Mouse (Mus musculus): ENCODE data around the gene Nectin4.
A peak's percentile ranks its signal among the peaks of the same experiment; 100 is the strongest.
"Not testable (repeated sequence)": the region's sequence is repeated elsewhere in the genome, so short reads cannot be mapped to it uniquely, and the experiment has no call there.

The Nectin4 gene

GRCm38 (mm10) chr1:171369845-171370556 lies at the start of gene Nectin4:
Nectin4 (plus strand) TSS chr1:171370099.
- no peak for DNase-seq (ENCODE audit: low spot score in 2 of 2)

DNA sequence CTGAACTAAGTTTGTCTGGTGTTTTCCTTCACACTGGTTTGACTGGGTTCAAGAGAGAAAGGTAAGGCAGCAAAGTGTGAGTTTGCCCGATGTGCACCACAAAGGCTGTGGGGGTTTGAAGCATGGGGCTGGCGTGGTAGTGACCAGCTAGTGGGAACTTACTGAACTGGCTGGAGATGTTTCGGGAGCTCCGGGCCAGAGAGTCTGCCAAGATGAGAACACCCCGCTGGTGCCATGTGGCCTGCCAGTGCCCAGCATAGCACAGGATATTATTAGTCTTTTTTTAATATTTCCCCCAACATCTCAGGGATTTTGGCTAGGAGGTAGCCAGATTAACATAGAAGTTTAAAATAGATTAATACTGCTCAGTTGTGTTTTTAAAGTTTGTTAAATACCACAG lies 49.7 kb upstream of the Nectin4 start:
- no peak for DNase-seq (ENCODE audit: low spot score in 2 of 2)

DNA sequence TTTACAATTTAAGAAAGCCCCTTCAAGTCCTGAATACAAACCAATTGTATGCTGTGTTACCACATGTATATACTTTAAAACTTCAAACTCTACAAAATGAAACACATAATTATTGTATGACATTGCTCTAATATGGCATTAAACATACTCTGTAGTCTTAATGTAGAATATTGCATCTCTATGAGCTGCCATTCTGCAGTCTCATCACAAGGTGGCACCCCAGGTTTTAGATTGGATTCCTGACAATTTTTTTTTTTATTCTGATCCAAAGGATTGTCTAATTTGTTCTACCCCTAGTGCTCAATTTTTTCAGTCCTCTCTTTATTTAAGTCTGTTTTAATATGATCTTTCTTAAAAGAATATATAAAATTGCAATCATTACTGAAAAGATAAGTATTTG lies 48.5 kb upstream of the Nectin4 start:
- DNase-seq (ENCODE audit: low spot score in 2 of 2): no peak

GRCm38 (mm10) chr1:171322012-171322411 lies 47.9 kb upstream of the Nectin4 start:
- DNase-seq (ENCODE audit: low spot score in 2 of 2): no peak

DNA sequence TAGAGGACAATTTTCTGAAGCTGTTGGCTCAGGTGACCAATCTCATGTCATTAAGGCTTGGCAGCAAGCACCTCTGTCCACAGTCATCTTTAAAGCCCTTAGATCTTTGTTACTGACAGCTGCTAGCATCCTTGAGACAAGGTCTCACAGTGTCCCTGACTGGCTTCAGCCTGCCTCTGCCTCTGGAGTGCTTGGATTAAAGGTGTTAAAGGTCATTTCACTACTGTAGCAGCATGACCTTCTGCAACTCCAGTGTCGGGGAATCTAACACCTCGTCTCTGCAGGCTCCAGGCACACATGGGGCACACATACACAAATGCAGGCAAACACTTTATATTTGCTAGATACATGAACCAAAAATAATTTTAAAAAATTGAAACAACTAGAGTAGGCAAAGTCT lies 44.3 kb upstream of the Nectin4 start:
- no peak for DNase-seq (ENCODE audit: low spot score in 2 of 2)

DNA sequence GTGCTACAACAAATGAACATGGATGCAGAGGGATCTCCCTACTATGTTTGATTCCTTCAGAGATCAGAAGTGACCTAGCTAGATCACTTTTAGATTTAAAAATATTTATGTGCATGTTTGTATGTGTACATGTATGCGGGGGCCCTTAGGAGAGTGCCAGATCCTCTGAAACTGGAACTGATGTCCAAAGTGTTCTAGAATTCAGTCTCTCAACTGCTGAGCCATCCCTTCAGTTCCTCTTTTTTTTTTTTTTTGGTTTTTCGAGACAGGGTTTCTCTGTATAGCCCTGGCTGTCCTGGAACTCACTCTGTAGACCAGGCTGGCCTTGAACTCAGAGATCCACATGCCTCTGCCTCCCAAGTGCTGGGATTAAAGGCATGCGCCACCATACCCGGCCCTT lies 43.3 kb upstream of the Nectin4 start:
- DNase-seq (ENCODE audit: low spot score in 2 of 2): not testable (repeated sequence)

GRCm38 (mm10) chr1:171328244-171328643 lies 41.7 kb upstream of the Nectin4 start:
- DNase-seq (ENCODE audit: low spot score in 2 of 2): peak in 1 of 2 experiments; percentile 10

- peak; percentile 71 to 87 for DNase-seq (ENCODE audit: low spot score in 2 of 2)
Observed at GRCm38 (mm10) chr1:171328839-171329432, 41.0 kb upstream of the Nectin4 start, which contains the start of gene Dedd. Dedd (plus strand) TSS chr1:171329145.

DNA sequence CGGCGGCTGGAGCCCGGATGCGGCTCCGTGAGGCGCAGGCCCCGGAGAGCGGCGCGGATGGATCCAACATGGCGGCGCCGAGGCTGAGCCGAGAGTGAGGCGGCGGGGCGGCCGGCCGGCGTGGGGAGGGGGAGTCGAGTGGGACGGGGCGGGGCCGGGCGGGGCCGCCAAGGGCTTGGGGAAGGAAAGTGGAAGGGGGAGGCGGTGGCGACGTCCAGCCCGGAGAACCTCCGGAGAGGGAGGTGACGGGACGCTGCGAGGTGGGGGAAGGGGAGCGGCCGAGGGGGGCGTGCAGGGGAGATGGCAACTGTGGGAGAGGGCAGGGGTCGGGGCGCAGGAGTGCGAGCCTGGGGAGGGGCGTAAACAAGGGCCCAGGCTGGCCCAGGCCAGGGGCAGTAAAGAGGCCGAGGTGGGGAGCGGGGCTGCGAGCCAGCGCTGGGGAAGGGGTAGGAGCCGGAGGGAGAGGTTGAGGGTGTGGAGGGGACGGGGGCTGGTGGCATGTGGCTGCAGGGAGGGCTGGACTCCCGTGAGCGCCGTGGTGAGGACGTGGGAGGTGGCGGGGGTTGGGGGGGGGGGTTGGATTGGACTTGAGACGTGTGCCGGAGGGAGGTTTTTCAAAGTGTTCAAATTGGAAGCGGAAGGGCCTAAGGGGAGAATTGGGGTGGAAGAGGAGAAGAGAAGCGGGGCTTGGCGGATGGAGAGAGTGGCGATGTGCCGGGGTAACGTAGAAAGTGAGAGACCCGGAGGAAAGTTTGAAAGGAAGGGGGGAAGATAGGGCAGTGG lies 40.3 kb upstream of the Nectin4 start:
- DNase-seq (ENCODE audit: low spot score in 2 of 2): peak; percentile 58 to 84

GRCm38 (mm10) chr1:171330216-171330560 lies 39.7 kb upstream of the Nectin4 start:
- DNase-seq (ENCODE audit: low spot score in 2 of 2): no peak

GRCm38 (mm10) chr1:171342262-171343207 lies 27.4 kb upstream of the Nectin4 start:
- DNase-seq (ENCODE audit: low spot score in 2 of 2): no peak

DNA sequence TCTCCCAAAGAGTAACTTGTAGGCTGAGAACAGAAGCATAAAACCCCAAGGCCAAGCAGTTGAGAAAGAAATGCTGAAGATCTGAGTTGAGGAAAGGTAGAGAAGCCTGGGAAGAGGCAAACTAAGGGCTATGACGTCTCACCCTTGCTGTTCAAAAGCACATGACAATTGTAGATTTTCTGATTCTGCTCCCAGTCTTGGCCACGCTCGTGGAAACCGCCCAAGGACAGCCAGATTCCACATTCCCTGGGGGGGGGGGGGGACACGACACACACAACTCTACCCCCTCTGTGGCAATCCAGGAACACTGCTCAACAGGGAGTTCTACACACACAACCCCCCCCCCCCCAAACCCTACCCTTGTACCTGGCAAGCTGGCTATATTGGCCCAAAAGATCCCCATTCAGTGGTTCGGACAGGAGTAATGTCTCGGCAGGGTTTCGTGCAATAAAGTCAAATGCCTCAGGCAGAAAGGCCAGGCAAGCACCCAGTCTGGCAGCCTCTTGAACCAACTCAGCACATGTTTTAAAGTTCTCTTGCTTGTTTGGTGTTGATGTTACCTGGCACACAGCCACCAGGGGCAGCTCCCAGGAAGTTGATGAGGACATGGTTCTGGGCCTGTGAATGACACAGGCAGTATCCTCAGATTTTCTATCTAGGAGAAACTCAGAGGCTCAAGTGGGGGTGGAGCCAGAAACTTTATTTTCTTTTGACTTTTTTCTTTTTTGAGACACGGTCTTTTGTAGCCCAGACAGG lies 25.8 kb upstream of the Nectin4 start:
- DNase-seq (ENCODE audit: low spot score in 2 of 2): peak in 1 of 2 experiments; percentile 6

- no peak for DNase-seq (ENCODE audit: low spot score in 2 of 2)
Observed at GRCm38 (mm10) chr1:171344715-171345114, 25.2 kb upstream of the Nectin4 start.

- peak; percentile 78 to 90 for DNase-seq (ENCODE audit: low spot score in 2 of 2)
Observed at GRCm38 (mm10) chr1:171345225-171346094, 24.4 kb upstream of the Nectin4 start, which contains the start of the genes Nit1 and Pfdn2. Nit1 (minus strand) TSS chr1:171345646. Pfdn2 (plus strand) TSS chr1:171345670.

DNA sequence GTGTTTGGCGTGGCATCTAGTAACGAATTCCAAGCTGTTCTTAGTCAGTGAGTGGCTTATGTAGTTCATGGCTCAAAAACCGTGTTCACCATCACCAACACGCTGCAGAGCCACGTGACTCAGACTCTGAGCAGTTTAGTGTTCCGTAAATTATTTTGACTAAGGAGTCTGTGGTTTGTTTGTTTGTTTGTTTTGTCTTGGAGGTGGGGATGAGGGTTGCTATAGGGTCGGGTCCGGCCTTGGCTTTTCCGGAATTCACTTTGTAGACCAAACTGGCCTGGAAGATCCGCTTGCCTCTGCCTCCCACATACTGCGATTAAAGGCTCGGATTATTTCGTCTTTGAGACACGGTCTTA lies 23.8 kb upstream of the Nectin4 start:
- no peak for DNase-seq (ENCODE audit: low spot score in 2 of 2)

DNA sequence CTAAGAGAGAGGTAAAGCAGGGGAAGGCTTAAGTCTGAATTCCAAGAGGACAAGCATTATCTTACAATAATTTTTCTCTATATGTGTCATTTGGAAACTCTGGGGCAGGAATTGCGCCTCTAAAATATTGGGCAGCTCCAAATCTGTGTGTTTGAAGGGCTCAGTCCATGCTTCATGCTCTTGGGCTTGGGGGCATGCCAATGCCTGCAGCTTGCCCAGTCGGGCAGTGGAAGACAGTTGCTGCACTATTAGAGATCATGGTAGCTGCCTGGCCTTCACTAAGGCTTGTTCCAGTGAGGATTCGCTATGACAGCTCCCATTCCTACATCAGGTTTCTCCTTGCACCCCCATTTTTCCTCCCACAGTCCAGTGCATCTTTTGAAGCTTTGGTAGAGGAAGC lies 21.2 kb upstream of the Nectin4 start:
- DNase-seq (ENCODE audit: low spot score in 2 of 2): no peak

DNA sequence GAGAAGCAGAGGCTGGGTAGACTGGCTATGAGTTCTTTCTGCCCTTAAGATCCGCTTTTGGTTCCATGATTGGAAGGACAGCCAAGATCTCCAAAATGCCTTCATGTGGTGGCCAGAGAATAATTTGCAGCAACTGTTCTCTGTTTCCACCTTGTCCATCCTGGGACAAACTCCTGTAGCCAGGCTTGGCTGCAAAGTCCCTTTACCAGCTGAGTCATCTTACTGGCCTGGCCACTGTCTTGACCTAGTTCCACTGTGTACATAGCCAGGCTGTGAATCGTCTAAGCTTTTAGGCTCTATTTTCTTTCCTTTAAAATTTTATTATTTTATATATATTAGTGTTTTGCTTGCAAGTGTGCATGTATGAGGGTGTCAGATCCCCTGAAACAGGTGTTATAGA lies 20.7 kb upstream of the Nectin4 start:
- no peak for DNase-seq (ENCODE audit: low spot score in 2 of 2)

DNA sequence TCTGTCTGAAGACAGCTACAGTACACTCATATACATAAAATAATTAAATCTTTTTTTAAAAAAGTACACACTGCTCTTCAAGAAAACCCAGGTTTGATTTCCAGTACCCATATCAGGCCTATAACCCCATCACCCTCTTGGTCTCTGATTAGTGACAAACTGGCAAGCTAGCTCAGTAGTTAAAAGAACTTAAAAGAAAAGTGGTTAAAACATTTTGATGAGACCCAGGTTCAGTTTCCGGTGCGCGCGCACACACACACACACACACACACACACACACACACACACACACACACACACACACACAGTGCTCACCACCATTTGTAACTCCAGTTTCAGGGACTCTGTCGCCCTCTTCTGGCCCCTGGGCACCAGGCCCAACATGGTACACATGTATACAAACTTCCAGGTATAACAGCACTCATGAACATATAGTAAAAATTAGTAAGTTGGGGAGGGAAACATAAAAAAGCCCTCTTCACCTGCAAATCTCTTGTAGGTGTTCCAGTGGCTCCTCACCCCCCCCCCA lies 14.0 kb upstream of the Nectin4 start:
- DNase-seq (ENCODE audit: low spot score in 2 of 2): no peak

DNA sequence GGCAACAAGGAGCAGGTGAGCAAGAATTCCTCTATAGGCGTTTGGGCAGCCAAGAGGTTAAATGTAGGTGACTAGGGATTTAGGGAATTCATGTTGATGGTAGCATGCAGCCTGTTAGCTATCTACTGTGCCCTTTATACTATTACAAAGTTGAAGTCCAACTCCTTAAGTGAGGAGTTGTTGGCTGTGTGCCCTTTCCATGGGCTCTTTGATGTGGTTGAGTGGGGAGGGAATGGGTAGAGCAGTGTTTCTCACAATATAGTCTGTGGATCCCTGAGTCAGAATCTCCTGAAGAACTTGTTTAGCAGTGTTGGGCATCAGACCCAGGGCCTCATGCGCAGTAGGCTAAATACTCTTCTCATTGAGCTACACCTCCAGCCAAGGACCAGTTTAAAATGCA lies 13.1 kb upstream of the Nectin4 start:
- DNase-seq (ENCODE audit: low spot score in 2 of 2): no peak

DNA sequence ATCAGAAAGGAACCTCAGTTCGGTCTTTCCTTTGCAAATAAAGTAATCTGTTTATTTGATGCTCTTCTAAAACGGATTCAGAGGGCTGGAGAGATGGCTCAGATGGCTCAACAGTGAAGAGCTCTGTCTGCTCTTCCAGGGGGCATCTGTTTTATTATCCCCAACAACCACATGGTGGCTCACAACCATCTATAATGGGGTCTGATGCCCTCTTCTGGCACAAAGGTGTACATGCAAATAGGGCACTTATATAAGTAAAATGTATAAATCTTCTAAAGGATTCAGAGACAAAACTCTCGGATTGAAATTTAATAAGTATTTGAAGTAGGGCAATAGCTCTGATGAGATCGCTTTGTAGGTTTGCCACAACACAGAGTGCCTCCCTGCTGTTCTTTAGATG lies 11.5 kb upstream of the Nectin4 start:
- DNase-seq (ENCODE audit: low spot score in 2 of 2): no peak
